Mouse (Mus musculus) cerebellum, adult 2 months (tissue): Measurements from ENCODE around the gene Stt3b. TPM values are rescaled to one million over a fixed set of nuclear protein-coding genes. Genes with fewer than 3 reads are reported as not detected.

ENCODE experiments used
- DNase-seq, 2 experiments: peaks; one replicate each; pipeline ENCODE4 v3.0.0; 2021
- H3K27ac ChIP-seq: fragments of 200-500 bp; 2 replicates; pipeline ENCODE4 v1.5.1; 2012; ENCODE audit warnings: low read length, control low read depth, inconsistent platforms; ENCODE audit not compliant: insufficient read depth
- H3K27me3 ChIP-seq: fragments of 200-500 bp; 2 replicates; pipeline ENCODE4 v1.6.1; 2012; ENCODE audit warnings: inconsistent platforms, mild to moderate bottlenecking, low read length, moderate library complexity; ENCODE audit not compliant: control insufficient read depth, insufficient read depth
- H3K4me1 ChIP-seq: fragments of 200-500 bp; 2 replicates; pipeline ENCODE4 v1.6.1; 2011; ENCODE audit warnings: low read length; ENCODE audit not compliant: control insufficient read depth, insufficient read depth
- H3K4me3 ChIP-seq: fragments of 200-500 bp; replicated peaks from 2 replicates; pipeline ENCODE3; 2011; ENCODE audit warnings: mild to moderate bottlenecking, low read depth, low read length, control low read depth; ENCODE audit not compliant: insufficient read depth
- CTCF ChIP-seq: fragments of 200-500 bp; IDR thresholded peaks from 2 replicates; pipeline ENCODE4 v1.5.1; 2011; ENCODE audit warnings: low read depth, mild to moderate bottlenecking, control low read depth, low read length, moderate library complexity, borderline replicate concordance; ENCODE audit not compliant: insufficient read depth
- POLR2A ChIP-seq: fragments of 200-500 bp; IDR thresholded peaks from 2 replicates; pipeline ENCODE4 v1.6.1; 2011; ENCODE audit warnings: low read length, control low read depth, borderline replicate concordance; ENCODE audit not compliant: insufficient read depth
- WGBS: fragments of 180-500 bp; shearing (Covaris S2); methylation state at CpG from one replicate; pipeline ENCODE4 v1.1.7; 2018; 5-methylcytosine and 5-hydroxymethylcytosine counted together
- polyA plus RNA-seq: library from polyadenylated mRNA; depleted of rRNA; stranded (reverse); fragments of >200 nt; gene quantifications from 2 replicates; pipeline ENCODE4 v1.2.3, GENCODE M21; 2012

Gene Stt3b
- polyA plus RNA-seq, 1 experiment, result 37.2 TPM

DNA sequence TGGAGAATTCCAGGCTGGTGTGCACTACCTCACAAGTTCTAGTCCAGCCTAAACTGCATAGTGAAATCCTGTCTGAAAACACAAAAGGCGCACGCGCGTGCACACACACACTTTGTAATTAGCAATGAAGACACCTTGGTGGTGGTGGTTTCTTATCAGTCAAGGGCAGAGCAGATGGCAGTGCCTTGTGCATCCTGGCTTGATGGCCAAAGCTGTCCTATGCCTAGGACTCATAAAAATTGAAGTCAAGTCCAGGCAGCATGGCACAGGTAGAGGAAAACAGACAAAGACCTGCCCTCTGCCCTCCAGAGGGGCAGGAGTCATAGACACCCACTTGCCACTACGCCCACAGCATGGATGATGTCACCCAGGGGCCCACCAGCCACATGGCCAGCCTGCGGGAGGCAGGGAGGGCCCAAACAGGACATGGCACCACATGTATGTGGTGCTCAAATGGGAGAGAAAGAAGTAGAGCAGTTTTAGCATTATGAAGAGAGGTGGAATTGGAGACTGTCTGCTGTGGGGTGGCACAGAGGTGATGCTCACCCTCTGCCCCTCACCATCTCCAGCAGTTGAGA, 9.1 kb downstream of the Stt3b start:
- Histone ChIP-seq H3K27me3 (no peaks in the 10 kb centered on the region), H3K4me1 (peaks cover 11% of the 10 kb centered on the region), H3K27ac (no peak overlapping the region), H3K4me3 (no peak overlapping the region)
- 90% methylated on average over 6 of the region's 6 CpGs for WGBS
- TF ChIP-seq POLR2A (no peak), CTCF (no peak)
- DNase-seq, result no peak

DNA sequence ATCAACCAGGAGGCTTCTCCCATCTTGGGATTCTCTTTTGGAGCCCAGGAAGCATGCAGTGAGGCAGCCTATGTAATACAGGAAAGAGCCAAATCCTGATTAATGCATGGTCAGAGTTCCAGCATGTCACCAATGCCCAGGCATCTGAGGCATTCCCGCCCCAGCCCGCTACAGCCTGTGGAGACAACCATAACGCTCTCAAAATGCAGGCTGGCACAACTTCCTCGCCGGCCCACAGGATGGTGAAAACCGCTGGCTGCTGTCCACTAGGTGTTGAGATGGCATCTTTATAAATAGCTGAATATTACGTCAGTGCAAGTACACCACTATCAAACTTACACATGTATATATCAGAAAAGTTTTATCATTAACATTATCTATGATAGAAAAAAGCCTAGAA, 13.5 kb downstream of the Stt3b start:
- TF ChIP-seq CTCF, result no peak
- no peak for TF ChIP-seq POLR2A
- DNase-seq, result peak in 1 of 2 experiments; percentile 30
- Histone ChIP-seq H3K27me3 (no peaks in the 10 kb centered on the region), H3K4me1 (peaks cover 9% of the 10 kb centered on the region), H3K27ac (no peak overlapping the region), H3K4me3 (no peak overlapping the region)
- WGBS, result 13% methylated on average over 7 of the region's 7 CpGs

GRCm38 (mm10) chr9:115293920-115294594, 16.2 kb downstream of the Stt3b start:
- Histone ChIP-seq H3K4me3 (no peak overlapping the region), H3K4me1 (no peaks in the 10 kb centered on the region; the same call in 1 of the 2 replicates), H3K27ac (no peak overlapping the region), H3K27me3 (no peaks in the 10 kb centered on the region)
- no peak for TF ChIP-seq POLR2A
- TF ChIP-seq CTCF, result no peak
- DNase-seq, result no peak
- whole genome bisulfite sequencing, result 82% methylated on average over 10 of the region's 10 CpGs

DNA sequence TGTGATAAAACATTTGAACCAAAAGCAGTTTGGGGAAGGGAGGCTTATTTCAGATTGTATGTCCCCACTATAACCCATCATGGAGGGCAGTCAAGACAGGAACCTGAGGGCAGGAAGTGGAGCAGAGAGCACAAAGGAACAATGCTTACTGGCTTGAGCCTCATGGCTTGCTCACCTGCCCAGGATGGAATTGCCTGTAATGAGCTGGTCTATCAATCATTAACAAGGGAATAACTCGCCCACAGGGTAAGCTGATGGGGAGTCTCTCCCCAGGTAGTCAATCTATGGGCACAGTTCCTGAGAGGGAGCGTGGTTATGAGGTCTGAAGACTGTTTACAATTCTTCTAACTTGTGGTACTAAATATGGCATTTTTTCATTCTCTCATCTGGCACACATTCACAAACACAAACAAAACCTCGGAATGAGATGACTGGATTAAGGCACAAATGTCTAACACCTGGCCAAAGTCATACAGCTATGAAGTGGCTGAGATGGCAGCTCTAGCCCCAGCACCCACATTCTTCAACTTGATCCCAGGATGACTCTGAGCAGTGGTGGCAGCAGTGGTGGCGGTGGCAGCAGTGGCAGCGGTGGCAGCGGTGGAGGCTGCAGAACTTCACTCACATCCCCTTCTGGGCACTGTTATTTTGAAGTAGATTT, 22.3 kb downstream of the Stt3b start:
- no peak overlapping the region for H3K4me3 ChIP-seq
- TF ChIP-seq CTCF, result no peak
- no peak for TF ChIP-seq POLR2A
- no peaks in the 10 kb centered on the region for H3K27me3 ChIP-seq

DNA sequence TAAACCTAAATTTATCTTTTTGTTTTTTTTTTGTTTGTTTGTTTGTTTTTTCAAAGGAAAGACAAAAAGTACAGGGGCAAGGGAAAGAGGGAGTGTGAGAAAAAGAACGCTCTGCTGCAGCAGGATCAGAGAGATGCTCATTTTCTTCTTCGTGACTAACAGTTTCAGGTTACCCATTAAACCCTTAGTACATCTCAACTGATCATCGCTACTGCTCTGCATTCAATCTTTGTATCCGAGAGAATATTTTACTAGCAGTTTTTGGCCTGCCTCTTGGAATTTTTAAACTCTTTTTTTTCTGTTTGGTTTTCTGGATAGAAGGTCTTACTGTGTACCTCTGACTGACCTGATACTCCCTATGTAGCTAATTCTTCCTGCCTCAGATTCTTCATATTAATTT, 25.8 kb downstream of the Stt3b start:
- DNase-seq, result no peak
- no peak overlapping the region for H3K27ac ChIP-seq
- H3K27me3 ChIP-seq, result no peaks in the 10 kb centered on the region
- WGBS, result 91% methylated on average over 4 of the region's 4 CpGs
- no peak overlapping the region for H3K4me3 ChIP-seq
- H3K4me1 ChIP-seq, result peaks cover 4% of the 10 kb centered on the region; the same call in 1 of the 2 replicates
- TF ChIP-seq CTCF (no peak), POLR2A (no peak)

More for the DNA sequence above, 22.3 kb downstream of the Stt3b start:
- Histone ChIP-seq H3K27ac (no peak overlapping the region), H3K4me1 (peaks cover 4% of the 10 kb centered on the region)
- WGBS, result 83% methylated on average over 6 of the region's 6 CpGs
- DNase-seq, result no peak

- H3K4me1 ChIP-seq, result peaks cover 4% of the 10 kb centered on the region; the same call in 1 of the 2 replicates
- WGBS, result 90% methylated on average over 4 of the region's 4 CpGs
- TF ChIP-seq CTCF (no peak), POLR2A (no peak)
- H3K4me3 ChIP-seq, result no peak overlapping the region
- no peaks in the 10 kb centered on the region for H3K27me3 ChIP-seq
- no peak overlapping the region for H3K27ac ChIP-seq
- DNase-seq, result no peak
Observed at GRCm38 (mm10) chr9:115283403-115283802, 26.8 kb downstream of the Stt3b start.

GRCm38 (mm10) chr9:115278641-115279040, 31.6 kb downstream of the Stt3b start:
- Histone ChIP-seq H3K4me1 (no peaks in the 10 kb centered on the region), H3K4me3 (no peak overlapping the region), H3K27ac (no peak overlapping the region), H3K27me3 (no peaks in the 10 kb centered on the region)
- no peak for DNase-seq
- WGBS, result 100% methylated on average over 1 of the region's 1 CpGs
- no peak for TF ChIP-seq CTCF
- TF ChIP-seq POLR2A, result no peak

DNA sequence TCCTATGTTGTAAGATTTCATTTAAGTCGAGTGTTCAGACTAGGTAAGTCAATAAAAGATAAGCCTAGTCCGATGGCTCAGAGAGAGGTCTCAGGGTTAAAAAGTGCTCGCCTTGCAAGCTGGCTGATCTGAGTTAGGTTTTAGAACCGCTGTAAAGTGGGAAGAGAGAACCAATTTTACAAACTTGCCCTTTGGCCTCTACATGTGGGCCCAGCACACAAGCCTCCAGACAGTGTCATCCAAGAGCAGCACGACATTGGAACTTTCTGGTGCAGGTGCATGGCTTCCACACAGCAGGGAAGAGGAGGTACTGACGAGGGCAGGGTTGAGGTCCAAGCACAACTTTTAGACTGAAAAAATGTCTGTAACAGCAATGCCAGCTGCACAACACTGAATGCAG, 35.4 kb downstream of the Stt3b start:
- DNase-seq, result no peak
- H3K4me3 ChIP-seq, result no peak overlapping the region
- H3K27ac ChIP-seq, result no peak overlapping the region
- H3K4me1 ChIP-seq, result no peaks in the 10 kb centered on the region
- no peaks in the 10 kb centered on the region for H3K27me3 ChIP-seq
- 80% methylated on average over 6 of the region's 6 CpGs for WGBS
- TF ChIP-seq POLR2A (no peak), CTCF (no peak)
